Mouse (Mus musculus) embryo, embryonic 9.5 days (tissue): Measurements from ENCODE around the gene Ttc38.
A peak's percentile ranks its signal among the peaks of the same experiment; 100 is the strongest.
"Not testable (repeated sequence)": the region's sequence is repeated elsewhere in the genome, so short reads cannot be mapped to it uniquely, and the experiment has no call there.

ENCODE experiments used
- DNase-seq: peaks from one replicate; pipeline ENCODE4 v3.0.0-alpha.2; 2017; ENCODE audit errors: extremely low spot score

The Ttc38 gene

GRCm38 (mm10) chr15:85822011-85822359 lies 10.1 kb upstream of the Ttc38 start:
- DNase-seq: no peak

- DNase-seq: no peak
Observed at GRCm38 (mm10) chr15:85826676-85827075, 5.4 kb upstream of the Ttc38 start.

GRCm38 (mm10) chr15:85828071-85828470 lies 4.0 kb upstream of the Ttc38 start:
- no peak for DNase-seq

- DNase-seq: no peak
Observed at GRCm38 (mm10) chr15:85829470-85829869, 2.6 kb upstream of the Ttc38 start.

GRCm38 (mm10) chr15:85832599-85832998 lies 493 bp downstream of the Ttc38 start:
- DNase-seq: no peak

GRCm38 (mm10) chr15:85835335-85835734 lies 3.2 kb downstream of the Ttc38 start:
- no peak for DNase-seq

GRCm38 (mm10) chr15:85836887-85837286 lies 4.8 kb downstream of the Ttc38 start:
- no peak for DNase-seq

GRCm38 (mm10) chr15:85840983-85841382 lies 8.9 kb downstream of the Ttc38 start:
- peak; percentile 48 for DNase-seq

- DNase-seq: no peak
Observed at GRCm38 (mm10) chr15:85841796-85842360, 9.8 kb downstream of the Ttc38 start.

GRCm38 (mm10) chr15:85845071-85845470 lies 13.0 kb downstream of the Ttc38 start:
- no peak for DNase-seq

- no peak for DNase-seq
Observed at GRCm38 (mm10) chr15:85851656-85852392, 19.7 kb downstream of the Ttc38 start.

GRCm38 (mm10) chr15:85858980-85859489 lies 26.9 kb downstream of the Ttc38 start:
- peak; percentile 9 for DNase-seq

GRCm38 (mm10) chr15:85859490-85860031 lies 27.5 kb downstream of the Ttc38 start, which contains the start of gene Gtse1:
Gene Gtse1 (plus strand): TSS chr15:85859745.
- peak; percentile 94 for DNase-seq

GRCm38 (mm10) chr15:85865913-85866312 lies 33.8 kb downstream of the Ttc38 start:
- not testable (repeated sequence) for DNase-seq

GRCm38 (mm10) chr15:85867696-85868095 lies 35.6 kb downstream of the Ttc38 start:
- DNase-seq: peak; percentile 62

GRCm38 (mm10) chr15:85877336-85877735 lies 45.2 kb downstream of the Ttc38 start:
- no peak for DNase-seq

GRCm38 (mm10) chr15:85878848-85879497 lies 46.9 kb downstream of the Ttc38 start, which contains the start of gene Trmu:
Gene Trmu (plus strand): TSS chr15:85879312.
- peak; percentile 96 for DNase-seq

GRCm38 (mm10) chr15:85879498-85879895 lies 47.4 kb downstream of the Ttc38 start:
- DNase-seq: no peak

GRCm38 (mm10) chr15:85885606-85886005 lies 53.5 kb downstream of the Ttc38 start:
- DNase-seq: no peak

GRCm38 (mm10) chr15:85889235-85889634 lies 57.1 kb downstream of the Ttc38 start:
- no peak for DNase-seq

- no peak for DNase-seq
Observed at GRCm38 (mm10) chr15:85891971-85892370, 59.9 kb downstream of the Ttc38 start.

GRCm38 (mm10) chr15:85892498-85893118 lies 60.5 kb downstream of the Ttc38 start:
- no peak for DNase-seq
